Mouse (Mus musculus) ES-E14 (cell line): ENCODE results near the gene Tex11. TPM values are rescaled to one million over a fixed set of nuclear protein-coding genes. Genes with fewer than 3 reads are reported as not detected.
"Not testable (repeated sequence)": the region's sequence is repeated elsewhere in the genome, so short reads cannot be mapped to it uniquely, and the experiment has no call there.

Source experiments
- DNase-seq: peaks from one replicate; pipeline ENCODE4 v3.0.0-alpha.2; 2013; ENCODE audit warnings: low read depth, low spot score
- H3K27ac ChIP-seq: 2 replicates; pipeline ENCODE4 v1.5.1; 2012; ENCODE audit warnings: low read depth, mild to moderate bottlenecking, low read length, moderate library complexity, mixed read lengths; ENCODE audit not compliant: poor library complexity, insufficient read depth, severe bottlenecking
- H3K36me3 ChIP-seq: 2 replicates; pipeline ENCODE4 v1.6.1; 2012; ENCODE audit warnings: mild to moderate bottlenecking, low read length, moderate library complexity, mixed read lengths; ENCODE audit not compliant: control insufficient read depth, poor library complexity, insufficient read depth, severe bottlenecking
- H3K4me1 ChIP-seq, 2 experiments: fragments of 150-350 bp in 1 of 2; sonication (generic) in 1 of 2; 2 replicates each; pipeline ENCODE4 v1.6.1; 2012; ENCODE audit warnings: low read length in 2 of 2, mild to moderate bottlenecking in 1 of 2, mixed read lengths in 1 of 2; ENCODE audit not compliant: control insufficient read depth in 2 of 2, insufficient read depth in 2 of 2, poor library complexity in 1 of 2
- H3K4me3 ChIP-seq, 2 experiments: fragments of 150-350 bp in 1 of 2; sonication (generic) in 1 of 2; 2 replicates each; pipeline ENCODE4 v1.5.1; 2012; ENCODE audit warnings: low read length in 2 of 2, low read depth in 1 of 2, mild to moderate bottlenecking in 1 of 2, mixed read lengths in 1 of 2; ENCODE audit not compliant: insufficient read depth in 1 of 2, poor library complexity in 1 of 2, severe bottlenecking in 1 of 2
- H3K9ac ChIP-seq: 2 replicates; pipeline ENCODE4 v1.6.1; 2012; ENCODE audit warnings: low read depth, mild to moderate bottlenecking, low read length, mixed read lengths; ENCODE audit not compliant: poor library complexity, insufficient read depth, severe bottlenecking
- H3K9me3 ChIP-seq: fragments of 150-350 bp; sonication (generic); 2 replicates; pipeline ENCODE4 v1.6.1; 2012; ENCODE audit warnings: low read depth, mild to moderate bottlenecking, low read length; ENCODE audit not compliant: control insufficient read depth, insufficient read depth
- CHD2 ChIP-seq: IDR thresholded peaks from 2 replicates; pipeline ENCODE4 v1.6.1; 2014; ENCODE audit warnings: mild to moderate bottlenecking, low read depth, low read length, inconsistent platforms
- HCFC1 ChIP-seq: IDR thresholded peaks from 2 replicates; pipeline ENCODE4 v1.6.1; 2012; ENCODE audit warnings: low read length, inconsistent platforms, borderline replicate concordance; ENCODE audit not compliant: insufficient read depth
- MAFK ChIP-seq: IDR thresholded peaks from 2 replicates; pipeline ENCODE4 v1.6.1; 2014; ENCODE audit warnings: mild to moderate bottlenecking, low read depth, low read length, inconsistent platforms; ENCODE audit not compliant: insufficient read depth
- ZC3H11A ChIP-seq: IDR thresholded peaks from 2 replicates; pipeline ENCODE4 v1.6.1; 2012; ENCODE audit warnings: low read depth, mild to moderate bottlenecking, inconsistent platforms, low read length, borderline replicate concordance
- ZNF384 ChIP-seq: IDR thresholded peaks from 2 replicates; pipeline ENCODE4 v1.6.1; 2012; ENCODE audit warnings: low read depth, low read length, inconsistent platforms
- in situ Hi-C, 2 experiments: fragments of 600-800 bp; cut with MboI; formaldehyde crosslinking; loops; one replicate each; pipeline ENCODE4 v1.15.1; 2025; ENCODE audit warnings: low sequenced_read_pairs in 2 of 2, inconsistent platforms in 1 of 2; ENCODE audit not compliant: unreplicated experiment in 2 of 2
- total RNA-seq: library from RNA; depleted of rRNA; stranded (reverse); fragments of 300-350 nt; gene quantifications from 2 replicates; pipeline ENCODE4 v1.2.3, GENCODE M21; 2012; rRNA removed

The Tex11 gene
- 3.4 and 6.5 TPM in 2 replicates for total RNA-seq

- in situ Hi-C loops: no loop called here
- TF ChIP-seq MAFK: no peak
- no peak for TF ChIP-seq CHD2
- TF ChIP-seq HCFC1: no peak
- no peak for TF ChIP-seq ZC3H11A
- no peak for TF ChIP-seq ZNF384
- peak within 1 kb of the TSS; percentile 2 to 28; a peak in 3 of 4 replicates for H3K4me3 ChIP-seq
- no peak within 1 kb of the TSS for H3K9ac ChIP-seq
- peak; percentile 30 for DNase-seq
- no peaks in the 10 kb centered on the region for H3K9me3 ChIP-seq
- no peaks in the 10 kb centered on the region for H3K4me1 ChIP-seq
- no peak within 1 kb of the TSS for H3K27ac ChIP-seq
- H3K36me3 ChIP-seq: no peaks in the 10 kb centered on the region
These were observed at the start of gene Tex11 for GRCm38 (mm10) chrX:101059541-101059940. Tex11 (minus strand) TSS chrX:101059667.

- Histone ChIP-seq H3K4me3 (peak within 1 kb of the TSS; percentile 74), H3K9me3 (no peaks in the 10 kb centered on the region), H3K4me1 (peaks cover 0 to 7% of the 10 kb centered on the region in 2 experiments; a peak in 2 of 4 replicates), H3K9ac (peak within 1 kb of the TSS; percentile 92), H3K27ac (peak within 1 kb of the TSS; percentile 99), H3K36me3 (peaks cover 26% of the 10 kb centered on the region)
- in situ Hi-C loops: loop anchor here in 1 of 2 experiments (25.0 kb wide), 1 partner anchor 426 kb away; no protein-coding TSS in a partner anchor
- TF ChIP-seq MAFK (no peak), ZC3H11A (no peak), HCFC1 (no peak), CHD2 (no peak), ZNF384 (no peak)
- DNase-seq: no peak
These were observed 26.5 kb upstream of the Tex11 start, which contains the start of gene Slc7a3 for GRCm38 (mm10) chrX:101085920-101086319. Slc7a3 (minus strand) TSS chrX:101086020.

- peak overlapping the region; percentile 99 for H3K27ac ChIP-seq
- not testable (repeated sequence) for DNase-seq, H3K4me1 ChIP-seq, H3K9me3 ChIP-seq
- in situ Hi-C loops: loop anchor here in 1 of 2 experiments (25.0 kb wide), 1 partner anchor 427 kb away; no protein-coding TSS in a partner anchor
- H3K4me3 ChIP-seq: peak overlapping the region; percentile 74
- H3K36me3 ChIP-seq: peaks cover 28% of the 10 kb centered on the region
- peak overlapping the region; percentile 92 for H3K9ac ChIP-seq
These were observed 25.7 kb upstream of the Tex11 start for GRCm38 (mm10) chrX:101085211-101085610.

GRCm38 (mm10) chrX:101084192-101084591 lies 24.7 kb upstream of the Tex11 start:
- DNase-seq: peak; percentile 57
- H3K36me3 ChIP-seq: peaks cover 30% of the 10 kb centered on the region
- peak overlapping the region; percentile 74 for H3K4me3 ChIP-seq
- H3K9ac ChIP-seq: peak overlapping the region; percentile 92; the same call in 1 of the 2 replicates
- TF ChIP-seq HCFC1: no peak
- no peak for TF ChIP-seq MAFK
- TF ChIP-seq CHD2: 0 out of 2 replicates have a peak, but pooled peaks have one; percentile 21
- H3K4me1 ChIP-seq: peaks cover 0 to 7% of the 10 kb centered on the region in 2 experiments; a peak in 2 of 4 replicates
- peak overlapping the region; percentile 99 for H3K27ac ChIP-seq
- in situ Hi-C loops: loop anchor here in 1 of 2 experiments (25.0 kb wide), 1 partner anchor 428 kb away; no protein-coding TSS in a partner anchor
- H3K9me3 ChIP-seq: no peaks in the 10 kb centered on the region

GRCm38 (mm10) chrX:101065245-101065644 lies 5.8 kb upstream of the Tex11 start:
- H3K27ac ChIP-seq: no peak overlapping the region
- TF ChIP-seq ZC3H11A (no peak), HCFC1 (no peak), MAFK (no peak), CHD2 (no peak), ZNF384 (no peak)
- H3K9ac ChIP-seq: no peak overlapping the region
- no peaks in the 10 kb centered on the region for H3K4me1 ChIP-seq
- no peaks in the 10 kb centered on the region for H3K9me3 ChIP-seq
- H3K36me3 ChIP-seq: no peaks in the 10 kb centered on the region
- in situ Hi-C loops: no loop called here
- H3K4me3 ChIP-seq: no peak overlapping the region
- no peak for DNase-seq
